Mouse (Mus musculus) heart, postnatal 25 days (tissue): ENCODE measurements around the gene Olfr958. TPM values are rescaled to one million over a fixed set of nuclear protein-coding genes. Genes with fewer than 3 reads are reported as not detected.

Source experiments
- DNase-seq: peaks from one replicate; pipeline ENCODE4 v3.0.0; 2022; ENCODE audit warnings: low spot score
- intact Hi-C: fragments of 180-260 bp; cut with DNase I; formaldehyde crosslinking; loops from one replicate; pipeline ENCODE4 v1.15.1; 2025
- total RNA-seq, 2 experiments: library from RNA; stranded (reverse); gene quantifications; 2 replicates each; pipeline ENCODE4 v1.2.3; 2021

Gene Olfr958
- total RNA-seq = not detected

GRCm38 (mm10) chr9:39553946-39554345 is at the start of gene Olfr958:
TSS of gene Olfr958 (minus strand) at chr9:39554054.
- intact Hi-C loops = no loop called here
- no peak for DNase-seq

DNA sequence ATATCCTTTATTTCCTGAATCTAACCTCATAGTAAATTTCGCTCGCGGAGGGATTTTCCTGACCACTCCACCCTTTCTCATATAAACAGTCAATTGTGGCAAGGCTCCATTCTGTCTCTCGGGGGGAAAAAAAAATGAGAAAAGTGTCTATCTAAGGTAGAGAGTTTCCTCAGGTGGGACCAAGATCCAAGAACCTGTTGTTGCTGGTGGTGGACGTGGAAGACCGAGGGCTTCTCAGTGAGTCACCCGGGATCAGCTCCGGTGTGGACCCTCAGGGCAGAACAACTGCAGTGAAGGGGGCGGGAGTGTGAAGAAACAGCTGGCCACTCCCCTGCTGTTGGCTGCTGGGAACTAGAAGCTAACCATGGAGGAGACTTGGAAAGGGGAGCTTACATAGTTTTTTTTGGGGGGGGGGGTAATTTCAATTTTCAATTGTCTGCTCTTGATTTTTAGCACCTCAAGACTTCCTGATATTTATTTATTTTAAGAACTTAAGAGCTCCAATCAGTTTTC is 49.5 kb upstream of the Olfr958 start:
- DNase-seq = no peak
- intact Hi-C loops = no loop called here

DNA sequence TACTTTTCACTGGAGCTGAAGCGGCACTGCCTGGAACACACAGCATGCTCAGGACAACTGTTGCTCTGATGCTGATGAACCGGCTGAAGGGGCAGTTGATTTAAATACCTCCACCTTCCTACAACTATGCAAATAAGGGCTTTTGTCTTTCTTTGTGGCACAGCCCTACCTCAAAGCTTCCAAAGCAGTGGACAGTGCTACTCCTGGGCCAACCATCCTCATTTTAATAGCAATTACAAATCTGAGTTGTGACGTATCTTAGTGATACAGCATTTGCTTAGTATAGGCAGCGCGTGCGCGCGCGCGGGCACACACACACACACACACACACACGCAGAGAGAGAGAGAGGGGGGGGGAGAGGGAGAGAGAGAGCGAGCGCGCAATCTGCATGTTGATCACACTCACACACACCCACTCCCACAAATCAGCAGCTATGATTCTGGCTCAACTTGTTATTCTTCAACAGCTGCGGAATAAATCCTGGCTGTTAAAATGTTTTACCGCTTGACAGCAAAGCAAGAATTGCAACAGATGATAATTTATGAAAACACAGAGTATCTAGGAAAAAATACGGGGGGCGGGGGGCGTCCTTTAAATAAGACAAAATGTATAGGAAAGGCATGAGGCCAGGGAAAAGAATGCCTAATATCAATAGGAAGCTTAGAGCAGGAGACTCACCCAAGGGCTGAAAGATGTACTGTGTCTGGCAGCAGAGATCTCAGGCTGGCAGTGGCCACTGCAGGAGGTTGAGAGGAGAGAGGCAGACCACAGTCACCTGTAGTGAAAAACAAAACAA is 48.9 kb upstream of the Olfr958 start:
- DNase-seq = no peak
- intact Hi-C loops = no loop called here

DNA sequence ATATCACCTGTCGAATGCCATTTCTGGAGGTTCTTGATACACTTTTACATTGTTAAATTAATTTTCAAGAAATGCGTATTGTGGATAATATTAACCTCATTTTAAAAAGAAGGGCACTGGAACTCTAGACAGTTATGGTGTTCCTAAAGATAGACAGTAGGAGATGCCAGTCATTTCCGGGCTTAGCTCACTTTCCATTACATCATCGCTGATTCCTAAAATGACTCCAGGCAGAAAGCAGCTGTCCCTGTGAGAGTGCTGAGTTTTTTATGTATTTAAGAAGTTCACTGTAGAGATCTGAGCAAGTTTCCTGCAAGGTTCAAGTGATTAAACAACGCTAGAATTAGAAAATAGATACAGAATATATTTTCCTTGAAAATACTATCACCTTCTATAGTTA is 23.2 kb upstream of the Olfr958 start:
- no peak for DNase-seq
- intact Hi-C loops = no loop called here

GRCm38 (mm10) chr9:39575469-39575868 is 21.6 kb upstream of the Olfr958 start, which contains the start of gene Olfr959:
TSS of gene Olfr959 (minus strand) at chr9:39575569.
- intact Hi-C loops = no loop called here
- DNase-seq = no peak

- intact Hi-C loops = no loop called here
- DNase-seq = no peak
Observed at GRCm38 (mm10) chr9:39558349-39558647, 4.4 kb upstream of the Olfr958 start.

DNA sequence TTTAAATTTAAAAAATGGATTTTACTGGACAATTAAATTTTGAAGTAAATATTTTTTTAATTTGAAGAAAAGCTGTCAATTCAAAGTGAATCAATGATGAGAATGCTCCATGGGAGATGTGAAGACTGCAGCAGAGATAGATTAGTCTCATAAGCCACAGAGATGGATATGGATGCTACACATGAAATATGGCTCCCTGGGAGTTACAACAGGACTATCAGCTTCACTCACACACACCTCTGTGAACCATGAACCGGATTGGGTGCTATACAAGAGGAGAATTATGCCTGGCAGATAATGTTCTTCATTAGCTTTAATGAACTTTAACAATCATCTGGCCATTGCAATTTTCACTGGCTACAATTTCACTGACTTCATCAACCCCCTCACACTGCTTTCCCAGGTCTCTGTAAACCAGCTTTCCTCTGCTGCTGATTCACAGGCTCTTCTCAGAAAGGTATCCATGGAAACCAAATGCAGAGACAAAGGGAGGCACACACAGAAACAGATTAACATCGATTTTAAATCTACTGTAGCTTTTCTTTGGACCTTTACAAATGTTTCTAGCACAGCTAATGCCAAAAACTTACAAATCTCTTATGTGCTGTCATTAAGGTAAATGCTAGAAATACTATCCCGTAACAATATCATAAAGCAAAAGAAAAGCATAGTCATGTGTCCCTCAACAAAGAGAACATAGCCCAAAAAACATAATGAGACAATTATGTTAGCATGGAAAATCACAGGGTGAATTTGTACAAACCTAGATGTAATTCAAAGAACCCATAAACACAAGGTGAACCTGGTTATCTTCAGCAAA is 3.9 kb upstream of the Olfr958 start:
- no peak for DNase-seq
- intact Hi-C loops = no loop called here

- intact Hi-C loops = no loop called here
- DNase-seq = no peak
Observed at GRCm38 (mm10) chr9:39550806-39551205, 3.0 kb downstream of the Olfr958 start.

- intact Hi-C loops = no loop called here
Observed at GRCm38 (mm10) chr9:39523616-39524285, 30.1 kb downstream of the Olfr958 start.

GRCm38 (mm10) chr9:39518595-39518994 is 35.3 kb downstream of the Olfr958 start:
- intact Hi-C loops = no loop called here
- DNase-seq = no peak

More at GRCm38 (mm10) chr9:39523616-39524285, 30.1 kb downstream of the Olfr958 start:
- no peak for DNase-seq

DNA sequence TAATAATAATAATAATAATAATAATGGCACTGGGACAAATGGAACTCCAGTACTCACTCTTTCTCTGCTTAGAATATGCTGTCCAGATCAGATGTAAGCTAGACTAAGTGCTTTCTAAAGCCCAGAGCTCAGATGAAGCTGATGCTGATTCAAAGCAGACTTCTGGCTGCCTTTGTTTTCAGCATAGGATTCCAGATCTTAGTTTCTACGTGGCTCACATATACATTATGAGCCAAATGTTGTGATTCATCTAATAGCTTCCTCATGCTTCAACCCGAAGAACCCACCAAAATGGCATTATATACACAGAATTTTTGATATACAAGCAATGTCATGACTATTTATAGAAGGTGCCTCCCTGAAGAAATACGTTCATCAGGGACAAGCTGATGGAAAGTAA is 38.3 kb downstream of the Olfr958 start, which contains the start of gene Olfr957:
Olfr957 (minus strand) TSS at position 279 of the 400 bp plus-strand sequence.
- intact Hi-C loops = no loop called here
- no peak for DNase-seq

DNA sequence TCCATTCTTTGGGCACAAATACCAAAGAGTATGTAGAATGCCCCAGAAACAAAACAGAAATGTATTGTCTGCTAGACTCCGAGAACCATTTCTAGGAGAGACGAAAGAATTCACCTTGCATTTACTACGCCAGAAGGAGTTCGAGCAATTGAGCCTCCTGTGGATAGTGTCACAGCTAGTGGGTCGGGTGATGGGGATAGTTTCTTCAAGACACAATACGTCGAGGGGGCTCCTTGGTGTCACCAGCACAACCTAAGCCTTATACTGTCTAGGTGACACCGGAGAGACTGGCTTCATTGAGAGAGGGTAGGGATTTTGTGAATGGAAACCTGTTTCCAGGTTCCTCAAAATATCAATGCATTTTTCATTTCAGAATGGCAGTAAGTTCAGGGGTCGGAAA is 44.4 kb downstream of the Olfr958 start:
- intact Hi-C loops = loop anchor here (1.0 kb wide), 1 partner anchor 103 kb away; no protein-coding TSS in a partner anchor

DNA sequence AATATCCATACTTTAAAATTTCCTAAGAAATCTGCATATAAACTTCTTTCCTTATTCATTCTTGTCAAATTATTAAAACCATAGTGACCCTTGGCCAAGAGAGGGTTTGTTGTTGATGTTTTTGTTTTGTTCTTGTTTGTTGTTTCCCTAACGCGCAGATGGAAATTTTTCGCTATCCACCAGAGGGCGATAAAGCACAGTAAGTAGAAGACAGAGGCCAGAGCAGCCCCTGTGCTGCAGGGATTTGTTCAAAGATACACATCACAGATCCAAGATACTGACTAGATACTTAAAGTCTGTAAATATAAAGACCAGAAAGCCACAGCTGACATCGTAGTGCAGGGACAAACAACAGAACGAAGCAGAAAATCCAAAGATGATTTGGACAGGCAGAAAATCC is 44.9 kb downstream of the Olfr958 start:
- no peak for DNase-seq
- intact Hi-C loops = loop anchor here (1.0 kb wide), 1 partner anchor 103 kb away; no protein-coding TSS in a partner anchor

More for the DNA sequence above, 44.4 kb downstream of the Olfr958 start:
- no peak for DNase-seq

Other genes starting within 250 kb of the Olfr958 start
- gene Olfr948, start 228.0 kb downstream of the Olfr958 start, total RNA-seq = not detected
- gene Olfr951, start 166.6 kb downstream of the Olfr958 start, total RNA-seq = not detected
- gene Olfr952, start 126.9 kb downstream of the Olfr958 start, total RNA-seq = not detected
- gene Olfr954, start 97.4 kb downstream of the Olfr958 start, total RNA-seq = not detected
- gene Olfr955, start 82.1 kb downstream of the Olfr958 start, total RNA-seq = not detected
- gene Olfr44, start 60.1 kb downstream of the Olfr958 start, total RNA-seq = not detected
- gene Olfr957, start 38.2 kb downstream of the Olfr958 start, total RNA-seq = not detected
- not detected for gene Olfr959, start 21.5 kb upstream of the Olfr958 start, total RNA-seq
- under 1 TPM; 0.36 to 0.78 TPM for gene AW551984, start 50.3 kb upstream of the Olfr958 start, total RNA-seq
- not detected for gene Olfr148, start 56.6 kb upstream of the Olfr958 start, total RNA-seq
- gene Olfr960, start 67.3 kb upstream of the Olfr958 start, total RNA-seq = not detected
- gene Olfr961, start 91.0 kb upstream of the Olfr958 start, total RNA-seq = not detected
- not detected for gene Olfr963, start 113.2 kb upstream of the Olfr958 start, total RNA-seq
- not detected for gene Olfr149, start 153.1 kb upstream of the Olfr958 start, total RNA-seq
- gene Olfr965, start 157.3 kb upstream of the Olfr958 start, total RNA-seq = not detected
- gene Olfr150, start 176.9 kb upstream of the Olfr958 start, total RNA-seq = not detected
- not detected for gene Olfr967, start 192.2 kb upstream of the Olfr958 start, total RNA-seq
- gene Olfr968, start 229.2 kb upstream of the Olfr958 start, total RNA-seq = not detected
- gene Olfr969, start 236.9 kb upstream of the Olfr958 start, total RNA-seq = not detected